Mouse (Mus musculus) heart, adult 2 months (tissue): ENCODE results near the gene Psma3. TPM values are rescaled to one million over a fixed set of nuclear protein-coding genes. Genes with fewer than 3 reads are reported as not detected.
A peak's percentile ranks its signal among the peaks of the same experiment; 100 is the strongest.

ENCODE experiments used
- DNase-seq, 2 experiments: peaks; one replicate each; pipeline ENCODE4 v3.0.0; 2021
- H3K27ac ChIP-seq: fragments of 200-600 bp; 2 replicates; pipeline ENCODE4 v1.8.1; 2022
- H3K27me3 ChIP-seq: fragments of 200-500 bp; 2 replicates; pipeline ENCODE4 v1.6.1; 2012; ENCODE audit warnings: mild to moderate bottlenecking, low read length, inconsistent platforms, mixed read lengths; ENCODE audit not compliant: control insufficient read depth, insufficient read depth
- H3K36me3 ChIP-seq: fragments of 200-500 bp; 2 replicates; pipeline ENCODE4 v1.6.1; 2012; ENCODE audit warnings: low read length, inconsistent platforms; ENCODE audit not compliant: control insufficient read depth, insufficient read depth
- H3K4me1 ChIP-seq: fragments of 200-500 bp; 2 replicates; pipeline ENCODE4 v1.6.1; 2011; ENCODE audit warnings: low read length; ENCODE audit not compliant: control insufficient read depth, insufficient read depth
- H3K4me3 ChIP-seq: fragments of 200-600 bp; 2 replicates; pipeline ENCODE4 v1.8.1; 2022
- H3K79me2 ChIP-seq: fragments of 200-500 bp; replicated peaks from 2 replicates; pipeline ENCODE4 v1.6.1; 2012; ENCODE audit warnings: mild to moderate bottlenecking, inconsistent platforms, low read length, moderate library complexity, mixed read lengths; ENCODE audit not compliant: control insufficient read depth, insufficient read depth
- H3K9ac ChIP-seq: fragments of 200-500 bp; 2 replicates; pipeline ENCODE4 v1.6.1; 2012; ENCODE audit warnings: low read depth, mild to moderate bottlenecking, control low read depth, inconsistent platforms, low read length, mixed read lengths
- CTCF ChIP-seq: fragments of 200-600 bp; IDR thresholded peaks from 2 replicates; pipeline ENCODE4 v1.8.1; 2022; ENCODE audit warnings: antibody characterized with exemption, mild to moderate bottlenecking, moderate library complexity
- EP300 ChIP-seq: fragments of 200-500 bp; IDR thresholded peaks from 2 replicates; pipeline ENCODE4 v1.6.1; 2011; ENCODE audit warnings: low read depth, low read length, control low read depth; ENCODE audit not compliant: insufficient read depth
- POLR2A ChIP-seq: fragments of 200-500 bp; IDR thresholded peaks from 2 replicates; pipeline ENCODE4 v1.6.1; 2011; ENCODE audit warnings: mild to moderate bottlenecking, low read depth, low read length, control low read depth; ENCODE audit not compliant: insufficient read depth
- WGBS: fragments of 180-500 bp; shearing (Covaris S2); methylation state at CpG from one replicate; pipeline ENCODE4 v1.1.7; 2018; 5-methylcytosine and 5-hydroxymethylcytosine counted together
- intact Hi-C: fragments of 180-260 bp; cut with DNase I; formaldehyde crosslinking; loops from one replicate; pipeline ENCODE4 v1.15.1; 2025
- polyA plus RNA-seq: library from polyadenylated mRNA; depleted of rRNA; stranded (reverse); fragments of >200 nt; gene quantifications from 2 replicates; pipeline ENCODE4 v1.2.3, GENCODE M21; 2012
- total RNA-seq, 2 experiments: library from RNA; stranded (reverse); gene quantifications; 2 replicates each; pipeline ENCODE4 v1.2.3; 2021

Gene Psma3
- total and polyA plus RNA-seq, 3 experiments = 27.6 to 186 (median 174) TPM

- peak; percentile 86 to 87 for DNase-seq
- Histone ChIP-seq H3K36me3 (no peaks in the 10 kb centered on the region), H3K79me2 (no peaks in the 10 kb centered on the region), H3K27me3 (no peaks in the 10 kb centered on the region), H3K9ac (peak overlapping the region; percentile 96), H3K27ac (peak overlapping the region; percentile 100), H3K4me1 (peaks cover 1% of the 10 kb centered on the region), H3K4me3 (peak overlapping the region; percentile 71)
- peak; percentile 69 for TF ChIP-seq POLR2A
- peak; percentile 71; the same call in 1 of the 2 replicates for TF ChIP-seq EP300
- TF ChIP-seq CTCF = no peak
- intact Hi-C loops = loop anchor here (2.0 to 5.0 kb wide), 3 partner anchors 30 to 168 kb away; partner anchors contain the start of genes 2700049A03Rik and Timm9
- WGBS = 1% methylated on average over 15 of the region's 15 CpGs
Measured at GRCm38 (mm10) chr12:70968791-70969307, 5.6 kb upstream of the Psma3 start.

- Histone ChIP-seq H3K27me3 (no peaks in the 10 kb centered on the region), H3K9ac (no peak overlapping the region), H3K4me3 (peak overlapping the region; percentile 71), H3K27ac (peak overlapping the region; percentile 100), H3K4me1 (peaks cover 2% of the 10 kb centered on the region), H3K36me3 (no peaks in the 10 kb centered on the region), H3K79me2 (no peaks in the 10 kb centered on the region)
- peak; percentile 78; the same call in 1 of the 2 replicates for TF ChIP-seq EP300
- TF ChIP-seq POLR2A = no peak
- peak; percentile 89 for TF ChIP-seq CTCF
- WGBS = 8% methylated on average over 17 of the region's 17 CpGs
- intact Hi-C loops = loop anchor here (2.0 to 5.0 kb wide), 4 partner anchors 31 to 168 kb away; partner anchors contain the start of genes 2700049A03Rik and Timm9
- peak; percentile 57 to 68 for DNase-seq
Measured at GRCm38 (mm10) chr12:70969485-70970184, 4.8 kb upstream of the Psma3 start.

GRCm38 (mm10) chr12:70973831-70974230 lies 590 bp upstream of the Psma3 start:
- H3K27me3 ChIP-seq = no peaks in the 10 kb centered on the region
- DNase-seq = no peak
- TF ChIP-seq EP300 (no peak), CTCF (no peak), POLR2A (no peak)
- H3K4me1 ChIP-seq = peaks cover 5% of the 10 kb centered on the region
- peaks cover 1% of the 10 kb centered on the region; the same call in 1 of the 2 replicates for H3K79me2 ChIP-seq
- H3K27ac ChIP-seq = no peak overlapping the region; the same call in 1 of the 2 replicates
- intact Hi-C loops = no loop called here
- H3K9ac ChIP-seq = no peak overlapping the region
- H3K4me3 ChIP-seq = no peak overlapping the region
- peaks cover 7% of the 10 kb centered on the region for H3K36me3 ChIP-seq
- 73% methylated on average over 4 of the region's 4 CpGs for WGBS

- Histone ChIP-seq H3K4me1 (peaks cover 5% of the 10 kb centered on the region), H3K36me3 (peaks cover 12% of the 10 kb centered on the region), H3K79me2 (peaks cover 1% of the 10 kb centered on the region; the same call in 1 of the 2 replicates), H3K9ac (peak overlapping the region; percentile 95), H3K27me3 (no peaks in the 10 kb centered on the region), H3K4me3 (peak overlapping the region; percentile 100), H3K27ac (peak overlapping the region; percentile 98)
- no peak for DNase-seq
- intact Hi-C loops = loop anchor here (1.0 kb wide), 1 partner anchor 40 kb away; the partner anchor contains the start of gene Arid4a
- 9% methylated on average over 10 of the region's 10 CpGs for WGBS
- TF ChIP-seq EP300 (no peak), CTCF (no peak), POLR2A (no peak)
Measured at GRCm38 (mm10) chr12:70975406-70975805, 985 bp downstream of the Psma3 start.

- H3K9ac ChIP-seq = no peak overlapping the region
- peak overlapping the region; percentile 100 for H3K4me3 ChIP-seq
- H3K27ac ChIP-seq = no peak overlapping the region
- H3K36me3 ChIP-seq = peaks cover 12% of the 10 kb centered on the region
- intact Hi-C loops = loop anchor here (1.0 kb wide), 1 partner anchor 39 kb away; the partner anchor contains the start of gene Arid4a
- TF ChIP-seq CTCF = no peak
- no peak for TF ChIP-seq POLR2A
- TF ChIP-seq EP300 = no peak
- no peaks in the 10 kb centered on the region for H3K27me3 ChIP-seq
- DNase-seq = no peak
- H3K79me2 ChIP-seq = peaks cover 1% of the 10 kb centered on the region; the same call in 1 of the 2 replicates
- 37% methylated on average over 3 of the region's 3 CpGs for WGBS
- peaks cover 5% of the 10 kb centered on the region for H3K4me1 ChIP-seq
Measured at GRCm38 (mm10) chr12:70975891-70976290, 1.5 kb downstream of the Psma3 start.
